Mouse (Mus musculus) bone marrow, adult 2 months (tissue): ENCODE results near the gene Pgf.

Source experiments
- CTCF ChIP-seq: fragments of 200-500 bp; IDR thresholded peaks from 2 replicates; pipeline ENCODE4 v1.5.1; 2011; ENCODE audit warnings: low read length, control low read depth; ENCODE audit not compliant: control insufficient read depth, insufficient read depth
- POLR2A ChIP-seq: fragments of 200-500 bp; IDR thresholded peaks from 2 replicates; pipeline ENCODE4 v1.6.1; 2011; ENCODE audit warnings: low read depth, mild to moderate bottlenecking, control low read depth, low read length, borderline replicate concordance; ENCODE audit not compliant: control insufficient read depth

- TF ChIP-seq CTCF, result no peak
- no peak for TF ChIP-seq POLR2A
These were observed 43.4 kb downstream of the Pgf start for GRCm38 (mm10) chr12:85134043-85134794.
